Mouse (Mus musculus) adrenal gland, adult (tissue): Measurements from ENCODE around the gene Tra2b.
"Not testable (repeated sequence)": the region's sequence is repeated elsewhere in the genome, so short reads cannot be mapped to it uniquely, and the experiment has no call there.

Source experiments
- DNase-seq, 2 experiments: peaks; one replicate each; pipeline ENCODE4 v3.0.0; 2022 to 2023; ENCODE audit warnings: low spot score in 1 of 2; ENCODE audit not compliant: inconsistent age in 2 of 2

The Tra2b gene

GRCm38 (mm10) chr16:22249754-22250153 lies 16.1 kb downstream of the Tra2b start:
- no peak for DNase-seq

- no peak for DNase-seq
These were observed 23.5 kb downstream of the Tra2b start for GRCm38 (mm10) chr16:22242239-22242866.

- no peak for DNase-seq
These were observed 24.2 kb downstream of the Tra2b start for GRCm38 (mm10) chr16:22241376-22242238.

GRCm38 (mm10) chr16:22240856-22241255 lies 24.9 kb downstream of the Tra2b start:
- no peak for DNase-seq

GRCm38 (mm10) chr16:22239978-22240377 lies 25.8 kb downstream of the Tra2b start:
- DNase-seq, result no peak

GRCm38 (mm10) chr16:22238928-22239620 lies 26.7 kb downstream of the Tra2b start:
- DNase-seq, result no peak

- DNase-seq, result not testable (repeated sequence)
These were observed 27.4 kb downstream of the Tra2b start for GRCm38 (mm10) chr16:22238402-22238801.

GRCm38 (mm10) chr16:22236814-22237213 lies 29.0 kb downstream of the Tra2b start:
- no peak for DNase-seq

- DNase-seq, result no peak
These were observed 31.3 kb downstream of the Tra2b start for GRCm38 (mm10) chr16:22234535-22234934.

GRCm38 (mm10) chr16:22230276-22230675 lies 35.5 kb downstream of the Tra2b start:
- DNase-seq, result not testable (repeated sequence)

- DNase-seq, result no peak
These were observed 62.3 kb downstream of the Tra2b start for GRCm38 (mm10) chr16:22203501-22203900.

- DNase-seq, result no peak
These were observed 63.9 kb downstream of the Tra2b start for GRCm38 (mm10) chr16:22201858-22202257.

- no peak for DNase-seq
These were observed 65.3 kb downstream of the Tra2b start for GRCm38 (mm10) chr16:22200476-22200875.
